Mouse (Mus musculus) liver, adult 2 months (tissue): ENCODE results near the gene Macf1.

Source experiments
- CTCF ChIP-seq: fragments of 200-500 bp; IDR thresholded peaks from 2 replicates; pipeline ENCODE4 v1.5.1; 2011; ENCODE audit warnings: low read depth, low read length, control low read depth
- POLR2A ChIP-seq: fragments of 200-500 bp; IDR thresholded peaks from 2 replicates; pipeline ENCODE4 v1.6.1; 2011; ENCODE audit warnings: low read length, control low read depth; ENCODE audit not compliant: insufficient read depth; ENCODE audit errors: extremely low read depth

GRCm38 (mm10) chr4:123306999-123307398 is 377.2 kb downstream of the Macf1 start:
- no peak for TF ChIP-seq CTCF
- no peak for TF ChIP-seq POLR2A
